Comparison of ENCODE assay signal across 16 mouse cellular contexts in the genomic region with DNA sequence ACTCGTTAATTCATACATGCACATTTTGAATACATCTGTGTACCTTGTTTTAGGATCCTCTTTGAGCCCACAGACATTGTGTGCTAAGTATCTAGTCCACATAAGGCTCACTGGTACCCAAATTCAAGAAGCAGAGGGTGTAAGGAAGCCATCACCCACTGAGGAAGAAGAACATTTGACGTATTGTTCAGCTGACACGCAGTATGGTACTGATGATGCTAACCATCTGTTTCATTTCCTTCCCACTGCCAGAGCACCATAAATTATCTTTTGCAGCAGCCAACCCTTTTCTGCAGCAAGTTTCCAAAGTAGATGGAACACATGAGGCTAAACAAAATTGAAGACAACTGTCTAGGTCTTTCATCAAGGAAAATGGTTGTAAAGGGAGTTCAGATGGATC.
A peak's percentile ranks its signal among the peaks of the same experiment; 100 is the strongest.
DNase-seq lines count a peak whose midpoint lies in the region; ATAC-seq lines count a peak whose summit lies in the region.
"Had no signal": no experiment of that assay in that cellular context is flagged by ENCODE, and none has a peak within 500 bp of the region (broad histone marks: within the 10 kb centered on the region; RNA-seq: fewer than 3 reads in every experiment).

No protein-coding gene starts in this region.

- H3K36me3 ChIP-seq in liver, embryonic 11.5 days (ENCODE audit: control insufficient read depth, insufficient read depth, low read length): no peaks in the 10 kb centered on the region
- H3K36me3 ChIP-seq: hindbrain, embryonic 12.5 days; liver, embryonic 12.5 days had no signal

- ATAC-seq in cerebellum, adult (ENCODE audit: insufficient number of reproducible peaks, low FRiP score, low TSS enrichment): 0 out of 2 replicates have a peak, but pooled peaks have one; percentile 45
- no peak for ATAC-seq in liver, embryonic 11.5 days (replicated peaks; ENCODE audit: low FRiP score)
- ATAC-seq: intestine, embryonic 16.5 days; liver, embryonic 12.5 days had no signal

- no peak overlapping the region for H3K4me2 ChIP-seq in liver, embryonic 11.5 days
- H3K4me2 ChIP-seq: hindbrain, embryonic 12.5 days; liver, embryonic 12.5 days had no signal

- DNase-seq in cerebellum, adult 9-11 months: no peak
- DNase-seq in frontal cortex, postnatal 36 days (ENCODE audit: low spot score in 2 of 2): peak; percentile 21 to 50
- DNase-seq in frontal cortex, postnatal 14 days (ENCODE audit: low spot score in 2 of 2): no peak
- DNase-seq in right cerebral cortex, adult 18-20 months: peak; percentile 55
- no peak for DNase-seq in right cerebral cortex, postnatal 10 days (ENCODE audit: low spot score in 2 of 2)
- DNase-seq in right cerebral cortex, postnatal 36 days (ENCODE audit: low spot score in 2 of 2): peak; percentile 7 to 39
- DNase-seq in liver, embryonic 11.5 days (ENCODE audit: low spot score): no peak
- DNase-seq: adrenal gland, adult 8-10 months; cerebellum, adult 9-10 months; thymus, postnatal 4 days had no signal

- no peak overlapping the region for H3K9ac ChIP-seq in liver, embryonic 11.5 days (ENCODE audit: low read depth, low read length)
- H3K9ac ChIP-seq: hindbrain, embryonic 12.5 days; liver, embryonic 12.5 days had no signal

- no peaks in the 10 kb centered on the region for H3K4me1 ChIP-seq in liver, embryonic 11.5 days (replicated peaks; ENCODE audit: control insufficient read depth, insufficient read depth, low read length)
- H3K4me1 ChIP-seq: hindbrain, embryonic 12.5 days; liver, embryonic 12.5 days had no signal

- 72% methylated on average over 3 of the region's 3 CpGs for WGBS in liver, embryonic 11.5 days

- no peak overlapping the region for H3K27ac ChIP-seq in liver, embryonic 11.5 days (ENCODE audit: low read depth, low read length)
- H3K27ac ChIP-seq: hindbrain, embryonic 12.5 days; kidney, postnatal 0 days; liver, embryonic 12.5 days; stomach, postnatal 0 days had no signal

- no peak overlapping the region for H3K4me3 ChIP-seq in liver, embryonic 11.5 days (ENCODE audit: low read depth, low read length)
- H3K4me3 ChIP-seq: hindbrain, embryonic 12.5 days; liver, embryonic 12.5 days had no signal

- no peaks in the 10 kb centered on the region for H3K27me3 ChIP-seq in liver, embryonic 11.5 days (replicated peaks; ENCODE audit: control insufficient read depth, insufficient read depth, low read length)
- H3K27me3 ChIP-seq: hindbrain, embryonic 12.5 days; liver, embryonic 12.5 days had no signal

- H3K9me3 ChIP-seq in liver, embryonic 11.5 days (ENCODE audit: control insufficient read depth, low read length): no peaks in the 10 kb centered on the region
- H3K9me3 ChIP-seq: hindbrain, embryonic 12.5 days; liver, embryonic 12.5 days had no signal

Comparison
In these comparisons a context has a peak if more than half of its experiments do, and no peak if none do; other contexts are left out.
1. DNase-seq: peak in frontal cortex, postnatal 36 days (2 of 2), right cerebral cortex, adult 18-20 months (single experiment) and right cerebral cortex, postnatal 36 days (2 of 2); none in cerebellum, adult 9-11 months (single experiment), frontal cortex, postnatal 14 days (0 of 2), right cerebral cortex, postnatal 10 days (0 of 2) and liver, embryonic 11.5 days (single experiment).